Mouse (Mus musculus) lung, adult 2 months (tissue): ENCODE data around the gene Fam78a.

Experiments used
- CTCF ChIP-seq: fragments of 200-500 bp; IDR thresholded peaks from 2 replicates; pipeline ENCODE4 v1.5.1; 2011; ENCODE audit warnings: mild to moderate bottlenecking, low read length, control low read depth; ENCODE audit not compliant: insufficient read depth
- POLR2A ChIP-seq: fragments of 200-500 bp; IDR thresholded peaks from 2 replicates; pipeline ENCODE4 v1.6.1; 2011; ENCODE audit warnings: low read depth, mild to moderate bottlenecking, control low read depth, low read length, borderline replicate concordance; ENCODE audit errors: extremely low read depth

DNA sequence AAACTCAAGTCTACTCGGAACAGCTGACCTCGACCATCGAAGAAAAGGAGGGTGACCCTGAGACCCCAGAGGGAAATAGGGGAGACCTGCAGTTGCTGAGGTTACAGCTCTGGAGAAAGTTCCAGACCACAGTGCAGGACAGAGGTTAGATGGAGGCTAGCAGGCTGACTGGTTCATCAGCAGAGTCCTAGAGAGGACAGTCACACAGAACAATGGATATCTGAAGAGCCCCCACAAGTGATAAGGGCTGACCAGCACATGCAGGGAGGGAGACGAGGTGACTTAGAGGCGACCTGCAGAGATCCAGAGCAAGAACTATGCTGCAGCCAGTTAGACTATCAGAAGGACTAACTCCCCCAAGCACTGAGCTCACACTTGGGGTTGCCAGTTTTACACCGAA is 25.0 kb downstream of the Fam78a start:
- no peak for TF ChIP-seq CTCF
- TF ChIP-seq POLR2A: no peak
